Mouse (Mus musculus): ENCODE results near the gene 4931406C07Rik. TPM values are rescaled to one million over a fixed set of nuclear protein-coding genes. Genes with fewer than 3 reads are reported as not detected.
A peak's percentile ranks its signal among the peaks of the same experiment; 100 is the strongest.

The 4931406C07Rik gene
- total and polyA plus RNA-seq, 3 experiments: 12.8 to 56.2 (median 31.8) TPM

DNA sequence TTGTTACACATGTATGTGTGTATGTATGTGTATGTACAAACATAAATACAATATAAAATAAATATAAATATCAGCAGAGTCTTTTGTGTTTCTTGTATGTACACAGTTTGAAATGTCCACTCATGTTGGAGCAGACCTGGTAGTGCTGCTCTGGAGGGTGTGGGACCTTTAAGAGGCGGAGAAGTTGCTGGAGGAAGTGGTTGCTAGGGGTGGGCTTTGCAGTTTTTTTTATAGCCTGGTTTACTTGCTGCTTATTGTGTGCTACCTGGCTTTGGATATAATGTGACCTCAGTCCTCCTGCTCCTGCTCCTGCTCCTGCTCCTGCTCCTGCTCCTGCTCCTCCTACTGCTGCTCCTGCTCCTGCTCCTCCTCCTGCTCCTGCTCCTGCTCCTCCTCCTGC is 72.6 kb downstream of the 4931406C07Rik start:
- TF ChIP-seq TBP (IDR thresholded peaks at IDR 0.05; ENCODE audit: low read depth, low read length) (no peak), ZNF384 (IDR thresholded peaks at IDR 0.05; ENCODE audit: low read depth, low read length) (peak; percentile 91)
- Histone ChIP-seq H3K27ac (ENCODE audit: control insufficient read depth, low read depth, low read length) (no peak overlapping the region), H3K79me2 (ENCODE audit: control insufficient read depth, insufficient read depth, low read length, poor library complexity) (no peaks in the 10 kb centered on the region), H3K9ac (ENCODE audit: control insufficient read depth, low read depth, low read length, poor library complexity, severe bottlenecking) (no peak overlapping the region), H3K9me3 (replicated peaks; ENCODE audit: insufficient read depth, low read length) (no peaks in the 10 kb centered on the region), H3K27me3 (ENCODE audit: control insufficient read depth in 1 of 2, insufficient read depth in 2 of 2, low read length in 2 of 2) (peaks cover 0 to 1% of the 10 kb centered on the region in 2 experiments; a peak in 1 of 4 replicates), H3K4me3 (ENCODE audit: control insufficient read depth in 1 of 2, insufficient read depth in 1 of 2, low read depth in 2 of 2, low read length in 2 of 2) (no peak overlapping the region), H3K36me3 (ENCODE audit: control insufficient read depth in 1 of 2, insufficient read depth in 2 of 2, low read length in 2 of 2) (no peaks in the 10 kb centered on the region), H3K4me1 (ENCODE audit: control insufficient read depth in 1 of 2, insufficient read depth in 2 of 2, low read length in 2 of 2) (peaks cover under 1 to 3% of the 10 kb centered on the region in 2 experiments; a peak in 3 of 4 replicates)
- DNase-seq (ENCODE audit: low read depth, low spot score): peak; percentile 58

Other genes starting within 250 kb of the 4931406C07Rik start
- not detected in 2 replicates for gene Hephl1, start 194.3 kb downstream of the 4931406C07Rik start, total RNA-seq (2012; rRNA removed)
- not detected for gene Hephl1, start 194.3 kb downstream of the 4931406C07Rik start, polyA plus RNA-seq (2012; ENCODE audit: insufficient read depth in 1 of 2, insufficient read length in 2 of 2, low read depth in 1 of 2, low replicate concordance in 2 of 2, missing spikeins in 1 of 2)
- gene Vstm5, start 67.4 kb downstream of the 4931406C07Rik start, total RNA-seq (2012; rRNA removed): 18.0 and 27.0 TPM in 2 replicates
- 10 to 100 TPM in 1 of 2 experiments, not detected in 1; 23.5 TPM for gene Vstm5, start 67.4 kb downstream of the 4931406C07Rik start, polyA plus RNA-seq (2012; ENCODE audit: insufficient read depth in 1 of 2, insufficient read length in 2 of 2, low read depth in 1 of 2, low replicate concordance in 2 of 2, missing spikeins in 1 of 2)
- 167 and 175 TPM in 2 replicates for gene Med17, start 26.5 kb downstream of the 4931406C07Rik start, total RNA-seq (2012; rRNA removed)
- 100 to 1,000 TPM; 185 to 478 TPM for gene Med17, start 26.5 kb downstream of the 4931406C07Rik start, polyA plus RNA-seq (2012; ENCODE audit: insufficient read depth in 1 of 2, insufficient read length in 2 of 2, low read depth in 1 of 2, low replicate concordance in 2 of 2, missing spikeins in 1 of 2)
- gene Taf1d, start 234 bp downstream of the 4931406C07Rik start, total RNA-seq (2012; rRNA removed): 688 and 860 TPM in 2 replicates
- 100 to 1,000 TPM; 298 to 548 TPM for gene Taf1d, start 234 bp downstream of the 4931406C07Rik start, polyA plus RNA-seq (2012; ENCODE audit: insufficient read depth in 1 of 2, insufficient read length in 2 of 2, low read depth in 1 of 2, low replicate concordance in 2 of 2, missing spikeins in 1 of 2)
- gene Cep295, start 51.3 kb upstream of the 4931406C07Rik start, total RNA-seq (2012; rRNA removed): 53.7 and 57.0 TPM in 2 replicates
- 1,000 to 10,000 TPM in 1 of 2 experiments, 10 to 100 TPM in 1; 73.3 to 1,483 TPM for gene Cep295, start 51.3 kb upstream of the 4931406C07Rik start, polyA plus RNA-seq (2012; ENCODE audit: insufficient read depth in 1 of 2, insufficient read length in 2 of 2, low read depth in 1 of 2, low replicate concordance in 2 of 2, missing spikeins in 1 of 2)
- gene Smco4, start 187.0 kb upstream of the 4931406C07Rik start, total RNA-seq (2012; rRNA removed): not detected in 2 replicates
- gene Smco4, start 187.0 kb upstream of the 4931406C07Rik start, polyA plus RNA-seq (2012; ENCODE audit: insufficient read depth in 1 of 2, insufficient read length in 2 of 2, low read depth in 1 of 2, low replicate concordance in 2 of 2, missing spikeins in 1 of 2): not detected

Data from MEL (cell line).